Mouse (Mus musculus) forebrain, postnatal 0 days (tissue): Measurements from ENCODE around the gene Rnd2. TPM values are rescaled to one million over a fixed set of nuclear protein-coding genes. Genes with fewer than 3 reads are reported as not detected.
"Not testable (repeated sequence)": the region's sequence is repeated elsewhere in the genome, so short reads cannot be mapped to it uniquely, and the experiment has no call there.

ENCODE experiments used
- ATAC-seq: fragments of 200-750 bp; cut with Nextera tagmentation; 2 replicates; pipeline ENCODE4 v1.8.0; 2017; ENCODE audit warnings: mild to moderate bottlenecking, moderate library complexity
- DNase-seq: peaks from one replicate; pipeline ENCODE4 v3.0.0-alpha.2; 2015
- H3K27ac ChIP-seq: fragments of 300-500 bp; sonication (generic); 2 replicates; pipeline ENCODE4 v1.5.1; 2014; ENCODE audit warnings: low read depth, mild to moderate bottlenecking, antibody characterized with exemption, low read length, moderate library complexity, mixed read lengths
- H3K27me3 ChIP-seq: fragments of 300-500 bp; sonication (generic); 2 replicates; pipeline ENCODE4 v1.6.1; 2014; ENCODE audit warnings: mild to moderate bottlenecking, low read length, mixed read lengths; ENCODE audit not compliant: insufficient read depth
- H3K36me3 ChIP-seq: fragments of 300-500 bp; sonication (generic); 2 replicates; pipeline ENCODE4 v1.6.1; 2014; ENCODE audit warnings: mild to moderate bottlenecking, moderate library complexity; ENCODE audit not compliant: insufficient read depth
- H3K4me1 ChIP-seq: fragments of 300-500 bp; sonication (generic); 2 replicates; pipeline ENCODE4 v1.6.1; 2014; ENCODE audit warnings: antibody characterized with exemption; ENCODE audit not compliant: insufficient read depth
- H3K4me2 ChIP-seq: fragments of 300-500 bp; sonication (generic); 2 replicates; pipeline ENCODE4 v1.6.1; 2014; ENCODE audit warnings: low read depth, mild to moderate bottlenecking, moderate library complexity
- H3K4me3 ChIP-seq: fragments of 300-500 bp; sonication (generic); 2 replicates; pipeline ENCODE4 v1.5.1; 2014; ENCODE audit warnings: low read depth, low read length, mixed read lengths
- H3K9ac ChIP-seq: fragments of 300-500 bp; sonication (generic); 2 replicates; pipeline ENCODE4 v1.6.1; 2014; ENCODE audit warnings: mild to moderate bottlenecking
- H3K9me3 ChIP-seq: fragments of 300-500 bp; sonication (generic); 2 replicates; pipeline ENCODE4 v1.6.1; 2016; ENCODE audit warnings: low read length
- CTCF ChIP-seq: sonication (generic); IDR thresholded peaks from 2 replicates; pipeline ENCODE4 v1.5.1; 2016; ENCODE audit warnings: antibody characterized with exemption, control low read depth, low read depth
- WGBS: fragments of 180-500 bp; shearing (Covaris S2); extraction: QIAGEN DNeasy Blood & Tissue Kit; methylation state at CpG from one replicate; pipeline ENCODE4 v1.1.7; 2014; 5-methylcytosine and 5-hydroxymethylcytosine counted together
- polyA plus RNA-seq: library from polyadenylated mRNA; unstranded; fragments of >200 nt; fragmentation: Nextera tagmentation; extraction: Ambion mirVana; gene quantifications from 2 replicates; pipeline ENCODE4 v1.2.1, GENCODE M21; 2015
- total RNA-seq: library from RNA; depleted of rRNA; stranded (reverse); fragments of >200 nt; gene quantifications from 2 replicates; pipeline ENCODE4 v1.2.3, GENCODE M21; 2014

Gene Rnd2
- total and polyA plus RNA-seq, 2 experiments from 2014 or later: 71.4 to 96.6 TPM

DNA sequence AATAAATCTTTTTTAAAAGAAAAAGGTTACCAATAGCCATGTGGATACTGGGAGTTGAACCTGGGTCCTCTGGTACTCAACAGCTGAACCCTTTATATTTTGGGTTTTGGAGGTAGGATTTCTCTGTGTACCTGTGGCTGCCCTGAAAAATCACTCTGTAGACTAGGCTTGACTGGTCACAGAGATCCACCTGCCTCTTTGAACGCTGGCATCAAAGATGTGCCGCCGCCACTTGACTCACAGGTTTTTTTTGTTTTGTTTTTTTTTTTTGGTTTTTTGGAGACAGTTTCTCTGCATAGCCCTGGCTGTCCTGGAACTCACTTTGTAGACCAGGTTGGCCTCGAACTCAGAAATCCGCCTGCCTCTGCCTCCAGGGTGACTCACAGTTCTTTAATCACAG is 17.0 kb upstream of the Rnd2 start:
- DNase-seq (no peak), ATAC-seq (no peak)
- Histone ChIP-seq H3K27me3 (no peaks in the 10 kb centered on the region), H3K4me2 (no peak overlapping the region), H3K9me3 (no peaks in the 10 kb centered on the region), H3K36me3 (peaks cover 26% of the 10 kb centered on the region), H3K4me1 (no peaks in the 10 kb centered on the region), H3K9ac (no peak overlapping the region), H3K27ac (no peak overlapping the region), H3K4me3 (no peak overlapping the region)
- 86% methylated on average over 5 of the region's 5 CpGs for WGBS
- no peak for TF ChIP-seq CTCF

DNA sequence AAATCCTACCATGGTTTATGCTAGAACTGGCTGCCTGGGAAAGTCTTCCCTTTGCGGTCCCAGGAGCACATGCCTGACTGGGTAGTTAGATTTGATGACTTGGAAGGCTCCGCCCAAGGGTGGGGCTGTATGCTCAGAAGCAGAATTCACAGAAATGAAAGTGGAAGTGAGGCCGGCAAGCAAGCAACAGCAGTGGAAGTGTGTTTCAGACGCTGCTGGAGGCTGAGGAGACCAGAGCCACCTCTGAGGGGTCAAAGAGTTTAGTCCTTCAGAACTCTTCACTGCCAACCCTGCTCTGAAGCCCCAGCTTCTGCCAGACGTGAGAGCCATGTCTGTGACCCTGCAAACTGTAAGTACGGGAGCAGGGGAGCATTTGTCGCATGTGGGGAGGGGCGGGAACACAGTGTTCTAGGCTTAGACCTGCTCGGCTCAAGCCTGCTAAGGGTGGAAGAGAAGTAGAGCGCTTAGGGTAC is 16.5 kb upstream of the Rnd2 start, which contains the start of gene Ifi35:
TSS of gene Ifi35 (plus strand) at position 134 of the 473 bp plus-strand sequence.
- H3K9me3 ChIP-seq: no peaks in the 10 kb centered on the region
- H3K27me3 ChIP-seq: no peaks in the 10 kb centered on the region
- 0 out of 2 replicates have a peak within 1 kb of the TSS, but pooled peaks have one; percentile 4 for H3K4me2 ChIP-seq
- H3K27ac ChIP-seq: no peak within 1 kb of the TSS
- no peak for ATAC-seq
- H3K4me3 ChIP-seq: no peak within 1 kb of the TSS
- DNase-seq: no peak
- no peak within 1 kb of the TSS for H3K9ac ChIP-seq
- TF ChIP-seq CTCF: no peak
- H3K4me1 ChIP-seq: no peaks in the 10 kb centered on the region
- H3K36me3 ChIP-seq: peaks cover 26% of the 10 kb centered on the region
- 40% methylated on average over 10 of the region's 10 CpGs for WGBS

DNA sequence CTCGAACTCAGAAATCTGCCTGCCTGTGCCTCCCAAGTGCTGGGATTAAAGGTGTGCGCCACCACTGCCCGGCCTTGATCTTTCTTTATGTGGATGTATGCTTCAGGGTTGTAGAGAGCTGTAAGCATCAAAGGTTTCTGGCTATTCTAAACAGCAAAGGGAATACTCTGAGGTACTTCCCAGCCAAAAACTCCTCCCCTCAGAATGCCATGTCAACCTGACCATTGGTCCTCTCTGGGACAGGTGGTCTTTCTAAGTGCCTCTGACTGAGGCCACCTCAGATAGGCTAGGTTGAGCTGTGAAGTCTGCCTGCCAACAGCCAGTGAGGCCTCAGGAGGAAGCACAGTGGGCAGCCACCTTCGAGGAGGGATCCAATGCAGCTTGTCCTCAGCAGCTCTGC is 15.9 kb upstream of the Rnd2 start:
- H3K4me3 ChIP-seq: no peak overlapping the region
- peaks cover 20% of the 10 kb centered on the region for H3K36me3 ChIP-seq
- H3K4me2 ChIP-seq: 0 out of 2 replicates have a peak overlapping the region, but pooled peaks have one; percentile 4
- H3K4me1 ChIP-seq: no peaks in the 10 kb centered on the region
- H3K27ac ChIP-seq: no peak overlapping the region
- H3K9ac ChIP-seq: no peak overlapping the region
- H3K9me3 ChIP-seq: no peaks in the 10 kb centered on the region
- 84% methylated on average over 4 of the region's 4 CpGs for WGBS
- DNase-seq (no peak), ATAC-seq (no peak)
- TF ChIP-seq CTCF: no peak
- no peaks in the 10 kb centered on the region for H3K27me3 ChIP-seq

DNA sequence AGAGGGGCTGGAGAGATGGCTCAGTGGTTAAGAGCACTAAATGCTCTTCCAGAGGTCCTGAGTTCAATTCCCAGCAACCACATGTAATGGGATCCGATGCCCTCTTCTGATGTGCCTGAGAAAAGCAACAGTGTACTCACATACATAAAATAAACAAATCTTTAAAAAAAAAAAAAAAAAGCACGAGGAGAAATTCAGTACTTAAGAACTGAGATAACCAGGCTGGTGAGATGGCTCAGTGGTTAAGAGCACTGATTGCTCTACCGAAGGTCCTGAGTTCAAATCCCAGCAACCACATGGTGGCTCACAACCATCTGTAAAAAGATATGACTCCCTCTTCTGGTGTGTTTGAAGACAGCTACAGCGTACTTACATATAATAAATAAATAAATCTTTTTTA is 15.2 kb upstream of the Rnd2 start:
- H3K27ac ChIP-seq, H3K4me1 ChIP-seq, H3K9me3 ChIP-seq, H3K4me3 ChIP-seq, H3K4me2 ChIP-seq, H3K27me3 ChIP-seq, DNase-seq, H3K9ac ChIP-seq, ATAC-seq: not testable (repeated sequence)
- 91% methylated on average over 4 of the region's 4 CpGs for WGBS
- peaks cover 13% of the 10 kb centered on the region for H3K36me3 ChIP-seq

DNA sequence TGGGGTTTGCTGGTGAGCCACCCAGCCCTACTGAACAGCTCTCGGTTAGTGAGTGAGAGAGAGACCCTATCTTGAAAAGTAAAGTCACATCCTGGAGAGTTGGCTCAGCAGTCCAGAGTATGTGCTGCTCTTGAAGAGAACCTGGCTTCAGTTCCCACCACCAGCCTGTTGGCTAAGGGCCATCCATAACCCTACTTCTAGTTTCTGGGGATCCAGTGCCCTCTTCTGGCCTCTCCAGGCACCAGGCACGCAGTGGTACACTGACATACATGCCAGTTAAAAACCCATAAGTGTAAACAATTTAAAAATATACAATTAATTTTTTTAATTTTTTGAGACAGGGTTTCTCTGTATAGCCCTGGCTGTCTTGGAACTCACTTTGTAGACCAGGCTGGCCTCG is 14.4 kb upstream of the Rnd2 start:
- WGBS: 91% methylated on average over 3 of the region's 3 CpGs
- Histone ChIP-seq H3K9me3 (no peaks in the 10 kb centered on the region), H3K9ac (no peak overlapping the region), H3K4me3 (no peak overlapping the region), H3K4me2 (no peak overlapping the region), H3K36me3 (peaks cover 6% of the 10 kb centered on the region), H3K27ac (no peak overlapping the region), H3K27me3 (no peaks in the 10 kb centered on the region), H3K4me1 (no peaks in the 10 kb centered on the region)
- ATAC-seq (no peak), DNase-seq (no peak)
- TF ChIP-seq CTCF: no peak

DNA sequence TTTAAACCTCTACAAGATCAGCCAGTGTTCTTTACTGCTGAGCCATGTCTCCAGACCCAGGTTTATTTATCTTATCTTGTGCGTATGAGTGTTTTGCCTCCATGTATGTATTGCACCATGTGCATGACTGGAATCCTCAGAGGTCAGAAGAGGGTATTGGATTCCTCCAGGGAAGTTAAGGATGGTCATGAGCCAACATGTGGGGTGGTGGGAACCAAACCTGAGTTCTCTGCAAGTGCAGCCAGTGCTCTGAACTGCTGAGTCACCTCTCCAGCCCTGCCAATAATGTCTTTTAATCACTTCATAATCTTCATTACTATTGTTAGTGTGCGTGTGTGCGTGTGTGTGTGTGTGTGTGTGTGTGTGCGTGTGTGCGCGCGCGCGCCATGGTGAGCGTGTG is 13.3 kb upstream of the Rnd2 start:
- H3K36me3 ChIP-seq: no peaks in the 10 kb centered on the region
- no peak overlapping the region for H3K4me3 ChIP-seq
- H3K4me1 ChIP-seq: no peaks in the 10 kb centered on the region
- DNase-seq: no peak
- no peak overlapping the region for H3K9ac ChIP-seq
- no peaks in the 10 kb centered on the region for H3K27me3 ChIP-seq
- no peak overlapping the region for H3K27ac ChIP-seq
- H3K4me2 ChIP-seq: no peak overlapping the region
- H3K9me3 ChIP-seq: no peaks in the 10 kb centered on the region
- TF ChIP-seq CTCF: no peak
- 93% methylated on average over 10 of the region's 10 CpGs for WGBS
- no peak for ATAC-seq

DNA sequence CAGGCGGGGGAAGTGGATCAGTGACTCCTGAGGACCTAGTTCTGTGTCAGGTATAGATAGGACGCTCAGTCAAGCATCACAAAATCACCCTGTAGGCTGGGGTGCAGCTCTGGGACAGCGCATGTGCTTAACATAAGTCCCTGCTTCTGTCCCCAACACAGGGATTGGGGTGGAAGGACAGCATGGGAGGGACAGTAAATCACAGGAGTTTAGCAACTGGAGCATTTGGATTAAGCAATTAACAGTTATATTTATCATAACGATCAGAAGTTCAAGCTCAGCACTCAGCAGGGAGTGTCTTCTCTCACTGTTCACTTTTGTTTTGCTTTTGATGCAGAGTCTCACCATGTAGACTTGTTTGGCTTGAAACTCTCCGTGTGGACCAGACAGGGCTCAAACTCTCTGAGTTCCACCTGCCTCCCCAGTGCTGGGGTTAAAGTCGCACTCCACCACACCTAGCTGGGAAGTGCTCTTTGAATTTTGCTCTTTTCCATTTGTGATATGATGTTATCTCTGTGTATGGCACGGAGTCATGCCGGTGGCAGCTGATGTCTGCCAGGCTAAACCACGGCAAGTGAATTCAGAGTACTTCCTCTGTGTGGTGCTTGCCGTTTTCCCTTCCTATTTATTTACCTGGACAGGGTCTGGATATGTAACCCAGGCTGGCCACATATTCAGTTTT is 12.6 kb upstream of the Rnd2 start:
- H3K4me3 ChIP-seq: no peak overlapping the region
- H3K36me3 ChIP-seq: peaks cover 5% of the 10 kb centered on the region; the same call in 1 of the 2 replicates
- TF ChIP-seq CTCF: no peak
- no peak for DNase-seq
- no peak overlapping the region for H3K9ac ChIP-seq
- no peaks in the 10 kb centered on the region for H3K27me3 ChIP-seq
- H3K4me2 ChIP-seq: no peak overlapping the region
- H3K27ac ChIP-seq: no peak overlapping the region
- 69% methylated on average over 10 of the region's 10 CpGs for WGBS
- no peaks in the 10 kb centered on the region for H3K4me1 ChIP-seq
- no peaks in the 10 kb centered on the region for H3K9me3 ChIP-seq
- ATAC-seq: no peak
